Mouse (Mus musculus) forebrain, embryonic 14.5 days (tissue): ENCODE data around the gene Sh2b3. TPM values are rescaled to one million over a fixed set of nuclear protein-coding genes. Genes with fewer than 3 reads are reported as not detected.
A peak's percentile ranks its signal among the peaks of the same experiment; 100 is the strongest.

Source experiments
- ATAC-seq: fragments of 200-750 bp; cut with Nextera tagmentation; 2 replicates; pipeline ENCODE4 v1.8.0; 2017; ENCODE audit warnings: mild to moderate bottlenecking, moderate library complexity
- DNase-seq: peaks from one replicate; pipeline ENCODE4 v3.0.0-alpha.2; 2015; ENCODE audit warnings: low spot score
- H3K27ac ChIP-seq: fragments of 300-500 bp; sonication (generic); 2 replicates; pipeline ENCODE4 v1.5.1; 2014; ENCODE audit warnings: low read depth, mild to moderate bottlenecking, control low read depth, low read length, moderate library complexity
- H3K27me3 ChIP-seq: fragments of 300-500 bp; sonication (generic); replicated peaks from 2 replicates; pipeline ENCODE4 v1.6.1; 2014; ENCODE audit warnings: low read length, control low read depth, mixed read lengths; ENCODE audit not compliant: control insufficient read depth, insufficient read depth
- H3K36me3 ChIP-seq: fragments of 300-500 bp; sonication (generic); 2 replicates; pipeline ENCODE4 v1.6.1; 2014; ENCODE audit warnings: low read length, control low read depth; ENCODE audit not compliant: control insufficient read depth, insufficient read depth
- H3K4me1 ChIP-seq: fragments of 300-500 bp; sonication (generic); 2 replicates; pipeline ENCODE4 v1.6.1; 2014; ENCODE audit warnings: antibody characterized with exemption, low read length, control low read depth; ENCODE audit not compliant: control insufficient read depth, insufficient read depth
- H3K4me2 ChIP-seq: fragments of 300-500 bp; sonication (generic); 2 replicates; pipeline ENCODE4 v1.6.1; 2014; ENCODE audit warnings: mild to moderate bottlenecking, control low read depth, low read length
- H3K4me3 ChIP-seq: fragments of 300-500 bp; sonication (generic); 2 replicates; pipeline ENCODE4 v1.5.1; 2014; ENCODE audit warnings: low read depth, low read length, control low read depth
- H3K9ac ChIP-seq: fragments of 300-500 bp; sonication (generic); 2 replicates; pipeline ENCODE4 v1.6.1; 2014; ENCODE audit warnings: mild to moderate bottlenecking, low read length, control low read depth, moderate library complexity
- H3K9me3 ChIP-seq: fragments of 300-500 bp; sonication (generic); replicated peaks from 2 replicates; pipeline ENCODE4 v1.6.1; 2016; ENCODE audit warnings: low read length, control low read depth, mixed read lengths; ENCODE audit not compliant: control insufficient read depth
- WGBS: fragments of 180-500 bp; shearing (Covaris S2); extraction: QIAGEN DNeasy Blood & Tissue Kit; methylation state at CpG from one replicate; pipeline ENCODE4 v1.1.7; 2014; 5-methylcytosine and 5-hydroxymethylcytosine counted together
- polyA plus RNA-seq: library from polyadenylated mRNA; unstranded; fragments of >200 nt; fragmentation: Nextera tagmentation; extraction: Ambion mirVana; gene quantifications from 2 replicates; pipeline ENCODE4 v1.2.1, GENCODE M21; 2014

Gene Sh2b3
- polyA plus RNA-seq, 1 experiment from 2014 or later, result 4.4 TPM

DNA sequence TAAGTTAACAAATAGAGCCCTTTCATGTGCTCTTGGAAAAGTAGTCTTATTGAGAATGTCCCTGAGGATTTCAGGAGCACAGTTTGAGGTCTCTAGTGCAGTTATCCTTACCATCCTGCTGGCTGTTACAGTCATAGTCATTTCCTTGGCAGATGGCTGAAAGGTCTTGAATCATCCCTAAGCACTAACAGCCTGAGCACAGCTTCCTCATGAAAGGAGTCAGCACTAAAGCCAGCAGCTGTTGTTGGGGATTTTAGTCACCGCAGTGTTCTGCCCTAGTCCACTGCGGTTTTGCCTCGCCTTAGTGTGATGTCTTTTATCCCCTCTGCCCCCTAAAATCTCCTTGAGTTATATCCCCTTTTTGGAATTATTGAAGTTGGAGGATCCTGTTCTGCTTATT, 30.3 kb downstream of the Sh2b3 start:
- DNase-seq, result peak; percentile 25
- 0 out of 2 replicates have a peak, but pooled peaks cover 2% of the 10 kb centered on the region for H3K4me1 ChIP-seq
- peaks cover 62% of the 10 kb centered on the region for H3K36me3 ChIP-seq

DNA sequence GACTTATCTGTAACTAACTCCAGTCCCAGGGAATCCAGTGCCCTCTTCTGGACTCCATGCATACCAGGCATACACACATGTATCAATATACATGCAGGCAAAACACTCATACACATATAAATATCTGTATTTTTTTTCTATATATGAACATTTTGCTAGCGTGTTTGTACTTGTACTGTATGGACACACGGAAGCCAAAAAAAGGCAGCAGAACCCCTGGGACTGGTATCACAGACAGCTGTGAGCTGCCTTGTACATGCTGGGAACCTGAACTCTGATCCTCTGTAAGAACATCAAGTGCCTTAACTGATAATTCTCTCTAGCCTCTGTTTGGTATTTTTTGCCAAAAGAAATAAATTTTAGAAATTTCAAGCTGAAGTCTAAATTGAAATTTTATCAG, 39.0 kb downstream of the Sh2b3 start:
- peaks cover 82% of the 10 kb centered on the region for H3K36me3 ChIP-seq
- WGBS, result 96% methylated on average over 2 of the region's 2 CpGs
- H3K4me2 ChIP-seq, result no peak overlapping the region
- no peak overlapping the region for H3K27ac ChIP-seq
- no peak overlapping the region for H3K9ac ChIP-seq
- H3K9me3 ChIP-seq, result no peaks in the 10 kb centered on the region
- ATAC-seq, result no peak
- no peak for DNase-seq
- no peaks in the 10 kb centered on the region for H3K27me3 ChIP-seq
- no peaks in the 10 kb centered on the region for H3K4me1 ChIP-seq
- no peak overlapping the region for H3K4me3 ChIP-seq

More for the DNA sequence above, 30.3 kb downstream of the Sh2b3 start:
- Histone ChIP-seq H3K4me3 (no peak overlapping the region), H3K9me3 (no peaks in the 10 kb centered on the region), H3K4me2 (no peak overlapping the region), H3K27me3 (no peaks in the 10 kb centered on the region), H3K27ac (no peak overlapping the region), H3K9ac (no peak overlapping the region)
- ATAC-seq, result no peak
- 85% methylated on average over 3 of the region's 3 CpGs for WGBS

DNA sequence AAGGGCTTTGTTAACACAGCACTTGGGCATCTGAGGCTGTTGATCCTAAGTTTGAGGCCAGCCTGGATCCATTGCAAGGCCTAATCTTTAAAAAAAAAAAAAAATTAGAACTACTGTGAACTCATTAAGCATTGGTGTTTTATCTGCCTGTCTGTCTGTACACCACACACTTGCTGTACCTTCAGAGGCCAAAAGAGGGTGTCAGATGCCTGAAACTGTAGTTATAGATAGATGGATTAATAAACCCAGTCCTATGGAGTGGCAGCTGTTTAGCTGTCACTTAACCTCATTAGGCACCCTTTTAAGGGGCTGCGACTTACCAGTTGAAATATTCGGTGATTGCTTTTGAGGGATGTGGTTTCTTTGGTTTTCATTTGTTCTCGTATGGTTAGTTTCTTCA, 41.6 kb downstream of the Sh2b3 start:
- H3K27me3 ChIP-seq, result no peaks in the 10 kb centered on the region
- peaks cover 73% of the 10 kb centered on the region for H3K36me3 ChIP-seq
- DNase-seq, result peak; percentile 9

DNA sequence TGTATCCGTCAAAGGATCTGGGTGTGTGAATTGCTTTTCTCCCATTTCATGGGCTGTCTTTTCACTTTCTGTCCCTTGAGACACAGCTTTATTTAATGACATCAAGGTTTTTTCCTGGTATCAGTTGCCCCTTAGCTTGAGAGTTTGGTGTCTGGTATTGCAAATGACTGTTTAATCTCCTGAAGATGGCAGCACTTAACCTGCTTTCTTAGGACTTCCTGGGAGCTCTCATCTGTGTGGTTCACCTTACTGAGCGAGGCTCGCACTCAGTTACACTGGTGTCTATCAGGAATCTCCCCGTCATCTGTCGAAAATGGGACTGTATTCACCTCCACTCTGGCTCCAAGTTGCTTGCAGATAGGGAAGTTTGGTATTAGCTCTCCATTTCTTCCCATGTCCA, 46.4 kb downstream of the Sh2b3 start:
- Histone ChIP-seq H3K9ac (no peak overlapping the region), H3K36me3 (peaks cover 66% of the 10 kb centered on the region), H3K4me1 (no peaks in the 10 kb centered on the region), H3K27ac (no peak overlapping the region), H3K9me3 (no peaks in the 10 kb centered on the region), H3K4me2 (no peak overlapping the region), H3K27me3 (no peaks in the 10 kb centered on the region), H3K4me3 (no peak overlapping the region)
- DNase-seq (peak; percentile 16), ATAC-seq (no peak)
- 90% methylated on average over 5 of the region's 5 CpGs for WGBS

More for the DNA sequence above, 41.6 kb downstream of the Sh2b3 start:
- WGBS, result 81% methylated on average over 3 of the region's 3 CpGs
- no peak overlapping the region for H3K27ac ChIP-seq
- no peak overlapping the region for H3K4me2 ChIP-seq
- H3K9me3 ChIP-seq, result no peaks in the 10 kb centered on the region
- H3K4me3 ChIP-seq, result no peak overlapping the region
- no peak for ATAC-seq
- H3K9ac ChIP-seq, result no peak overlapping the region
- no peaks in the 10 kb centered on the region for H3K4me1 ChIP-seq

DNA sequence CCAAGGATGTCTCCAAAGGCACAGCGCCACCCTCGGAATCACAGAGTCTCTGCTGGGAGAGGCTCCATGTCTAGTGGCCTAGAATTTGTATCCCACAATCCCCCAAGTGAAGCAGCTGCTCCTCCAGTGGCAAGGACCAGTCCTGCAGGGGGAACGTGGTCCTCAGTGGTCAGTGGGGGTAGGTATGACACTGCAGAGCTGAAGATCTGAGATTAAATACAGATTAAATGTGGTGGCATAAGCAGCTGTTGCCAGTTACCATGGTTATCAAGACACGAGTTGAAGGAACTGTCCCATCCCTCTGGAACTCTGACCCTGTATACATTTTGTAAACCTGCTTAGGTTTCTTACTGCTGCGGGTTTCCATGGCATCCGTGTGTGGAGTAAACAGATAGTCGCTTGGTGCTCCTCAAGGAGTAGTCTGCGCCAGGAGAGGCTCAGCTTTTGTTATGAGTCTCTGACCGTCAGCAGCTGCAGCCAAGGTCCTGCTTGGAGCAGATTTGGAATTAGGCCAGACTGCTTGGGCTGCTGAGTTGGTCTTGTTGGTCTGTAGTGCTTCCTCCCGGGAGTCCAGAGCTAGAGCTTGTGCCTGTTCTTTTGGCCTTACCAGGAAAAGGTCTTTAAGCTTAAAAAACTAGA, 53.5 kb downstream of the Sh2b3 start:
- Histone ChIP-seq H3K27ac (no peak overlapping the region), H3K27me3 (no peaks in the 10 kb centered on the region), H3K9me3 (no peaks in the 10 kb centered on the region), H3K4me1 (no peaks in the 10 kb centered on the region), H3K4me2 (no peak overlapping the region), H3K4me3 (no peak overlapping the region), H3K9ac (no peak overlapping the region), H3K36me3 (peaks cover 60% of the 10 kb centered on the region)
- WGBS, result 73% methylated on average over 10 of the region's 10 CpGs
- ATAC-seq (no peak), DNase-seq (peak; percentile 43)

DNA sequence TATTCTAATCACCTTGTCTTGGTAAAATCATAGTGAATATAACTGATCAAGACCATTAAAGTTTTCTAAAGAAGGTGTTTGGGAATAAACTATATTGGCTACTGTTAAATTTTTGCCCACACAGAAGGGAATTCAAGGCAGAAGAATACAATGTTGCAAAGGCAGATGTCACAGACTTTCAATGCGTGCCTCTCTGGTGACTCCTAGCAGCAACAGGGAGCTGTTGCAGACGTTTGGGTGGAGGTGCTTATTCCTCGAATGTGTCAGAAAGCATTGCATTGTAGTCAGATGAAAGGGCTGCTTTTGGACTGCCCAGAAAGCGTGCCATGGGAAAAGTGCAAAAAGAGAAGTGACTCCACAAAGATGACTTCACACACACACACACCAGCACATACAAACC, 55.0 kb downstream of the Sh2b3 start:
- Histone ChIP-seq H3K36me3 (peaks cover 60% of the 10 kb centered on the region), H3K4me3 (no peak overlapping the region), H3K27ac (no peak overlapping the region), H3K4me1 (peaks cover 5% of the 10 kb centered on the region), H3K4me2 (no peak overlapping the region), H3K9ac (no peak overlapping the region), H3K27me3 (no peaks in the 10 kb centered on the region), H3K9me3 (no peaks in the 10 kb centered on the region)
- peak; percentile 23 for DNase-seq
- WGBS, result 54% methylated on average over 4 of the region's 4 CpGs
- ATAC-seq, result no peak

DNA sequence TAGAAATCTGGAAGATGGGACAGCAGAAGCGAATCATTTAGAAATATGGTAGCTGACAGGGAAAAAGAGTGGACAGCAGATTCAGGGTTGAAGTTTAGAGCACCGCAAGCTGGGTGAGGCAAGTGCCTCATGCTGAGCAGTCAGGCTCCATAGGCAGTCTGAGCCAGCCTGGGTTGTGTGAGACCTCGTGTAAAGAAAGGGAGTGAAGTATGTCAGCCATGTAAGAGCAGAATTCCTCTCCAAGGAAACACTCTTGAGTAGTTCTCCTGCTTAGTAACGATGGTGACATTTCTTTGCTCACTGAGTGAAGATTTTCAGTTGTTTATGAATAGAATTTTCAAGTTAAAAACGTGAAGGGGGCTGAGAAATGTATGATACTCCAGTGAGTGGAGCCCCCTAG, 57.3 kb downstream of the Sh2b3 start:
- Histone ChIP-seq H3K36me3 (peaks cover 50% of the 10 kb centered on the region), H3K9ac (no peak overlapping the region), H3K27me3 (no peaks in the 10 kb centered on the region), H3K4me3 (no peak overlapping the region), H3K4me2 (no peak overlapping the region), H3K27ac (no peak overlapping the region), H3K4me1 (peaks cover 5% of the 10 kb centered on the region), H3K9me3 (no peaks in the 10 kb centered on the region)
- WGBS, result 82% methylated on average over 5 of the region's 5 CpGs
- ATAC-seq (no peak), DNase-seq (no peak)

DNA sequence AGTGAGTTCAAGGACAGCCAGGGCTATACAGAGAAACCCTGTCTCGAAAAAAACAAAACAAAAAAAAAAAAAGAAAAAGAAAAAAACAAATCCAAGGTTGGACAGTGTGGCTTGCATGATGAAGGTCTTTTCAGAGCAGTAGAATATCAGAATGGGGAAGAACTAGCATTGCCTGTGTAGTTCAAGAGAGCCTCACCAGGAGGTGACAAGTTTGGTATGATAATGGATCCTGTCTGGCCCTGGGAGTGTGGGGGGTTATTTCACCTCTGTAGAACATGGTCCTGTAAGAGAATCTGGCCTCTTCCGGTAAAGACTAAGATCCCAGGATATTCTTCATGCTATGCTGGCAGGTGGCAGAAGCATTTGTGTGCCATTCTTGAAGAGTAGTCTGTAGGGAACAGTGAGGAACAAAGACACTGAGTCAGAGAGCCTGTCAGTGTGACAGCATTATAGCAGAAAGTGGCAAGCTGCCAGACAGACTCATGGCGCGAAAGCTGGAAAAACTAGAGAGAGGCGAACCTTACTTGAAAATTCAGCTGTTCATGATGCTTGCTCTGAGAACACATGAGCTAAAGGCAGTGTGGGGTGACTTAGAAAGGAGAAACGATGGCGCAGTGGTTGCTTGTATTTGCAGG, 58.8 kb downstream of the Sh2b3 start:
- H3K4me2 ChIP-seq, result no peak overlapping the region
- H3K4me1 ChIP-seq, result peaks cover 5% of the 10 kb centered on the region
- H3K9me3 ChIP-seq, result no peaks in the 10 kb centered on the region
- no peaks in the 10 kb centered on the region for H3K27me3 ChIP-seq
- DNase-seq, result peak; percentile 91
- WGBS, result 31% methylated on average over 7 of the region's 7 CpGs
- H3K9ac ChIP-seq, result no peak overlapping the region
- H3K36me3 ChIP-seq, result peaks cover 51% of the 10 kb centered on the region
- H3K4me3 ChIP-seq, result no peak overlapping the region
- ATAC-seq, result peak; percentile 78; the same call in 1 of the 2 replicates
- peak overlapping the region; percentile 84 for H3K27ac ChIP-seq

DNA sequence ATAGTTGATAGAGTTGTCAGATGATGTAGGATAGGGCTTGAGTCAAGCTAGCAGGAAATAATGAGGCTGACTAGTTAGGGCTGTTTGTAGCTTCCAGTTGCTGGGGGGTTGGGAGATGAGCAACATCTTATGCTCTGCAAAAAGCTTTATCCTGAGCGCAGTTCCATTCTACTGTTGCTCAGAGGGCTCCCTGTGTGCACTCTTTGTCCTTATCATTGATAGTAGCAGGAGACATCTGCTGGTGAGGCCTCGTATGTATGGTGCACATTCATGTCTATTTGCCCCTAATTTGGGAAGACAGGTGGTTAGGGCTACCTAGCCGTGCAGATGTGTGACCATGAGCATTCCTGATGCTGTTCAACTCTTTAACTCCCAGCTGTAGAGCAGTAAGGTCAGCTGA, 65.8 kb downstream of the Sh2b3 start:
- H3K27me3 ChIP-seq, result no peaks in the 10 kb centered on the region
- H3K4me2 ChIP-seq, result no peak overlapping the region
- no peak overlapping the region for H3K9ac ChIP-seq
- no peak overlapping the region for H3K27ac ChIP-seq
- H3K4me1 ChIP-seq, result no peaks in the 10 kb centered on the region; the same call in 1 of the 2 replicates
- peaks cover 41% of the 10 kb centered on the region for H3K36me3 ChIP-seq
- DNase-seq, result no peak
- WGBS, result 97% methylated on average over 3 of the region's 3 CpGs
- no peak for ATAC-seq
- H3K4me3 ChIP-seq, result no peak overlapping the region
- H3K9me3 ChIP-seq, result no peaks in the 10 kb centered on the region
